Mouse (Mus musculus): Measurements from ENCODE around the gene Mcm7.

DNA sequence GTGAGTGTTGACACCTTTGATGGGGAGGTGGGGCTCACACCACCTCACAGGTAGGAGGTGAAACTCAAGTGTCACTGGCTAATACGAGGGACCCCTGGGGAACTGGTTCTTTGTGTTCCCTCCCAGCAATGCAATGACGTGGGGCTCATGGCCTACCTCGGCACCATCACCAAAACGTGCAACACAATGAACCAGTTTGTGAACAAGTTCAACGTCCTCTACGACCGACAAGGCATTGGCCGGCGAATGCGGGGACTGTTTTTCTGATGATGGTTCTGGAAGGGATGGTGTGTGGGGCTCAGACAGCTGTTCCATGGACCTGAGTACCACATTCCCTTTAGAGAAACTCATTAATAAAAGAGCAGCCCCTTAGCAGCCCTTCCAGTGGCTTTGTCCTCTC lies 8.6 kb downstream of the Mcm7 start:
- TF ChIP-seq MYOG (IDR thresholded peaks at IDR 0.05; ENCODE audit: control insufficient read depth, extremely low read depth, insufficient read length) (no peak), CEBPB (IDR thresholded peaks at IDR 0.05; ENCODE audit: low read depth) (no peak), FOSL1 (IDR thresholded peaks at IDR 0.05; ENCODE audit: insufficient read depth, low read length, poor library complexity, severe bottlenecking) (no peak)
